Mouse (Mus musculus) liver, embryonic 14.5 days (tissue): ENCODE data around the gene Dagla.

ENCODE experiments used
- CTCF ChIP-seq: IDR thresholded peaks from 2 replicates; pipeline ENCODE4 v1.5.1; 2016; ENCODE audit warnings: antibody characterized with exemption, low read depth, control low read depth
- EP300 ChIP-seq: IDR thresholded peaks from 2 replicates; pipeline ENCODE4 v1.6.1; 2016; ENCODE audit warnings: antibody characterized with exemption, low read depth

DNA sequence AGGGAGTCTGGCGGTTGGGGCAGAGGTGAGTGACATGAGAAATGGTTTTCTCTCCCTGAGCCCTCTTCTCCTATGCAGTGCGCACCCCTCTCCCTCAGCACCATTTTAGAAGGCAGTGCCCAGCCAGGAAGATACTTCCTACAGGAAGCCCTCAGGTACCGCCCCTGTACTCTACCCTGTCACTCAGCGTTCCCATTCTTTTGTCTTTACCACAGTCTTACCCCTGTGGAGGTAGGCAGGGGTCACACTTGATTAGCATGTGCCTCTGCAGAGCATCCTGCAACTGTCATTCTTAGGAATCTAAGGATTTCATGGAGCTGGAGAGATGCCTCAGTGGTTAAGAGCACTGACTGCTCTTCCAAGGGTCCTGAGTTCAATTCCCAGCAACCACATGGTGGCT, 81.1 kb downstream of the Dagla start:
- TF ChIP-seq CTCF: no peak
- no peak for TF ChIP-seq EP300
